Mouse (Mus musculus) CH12.LX (cell line): ENCODE measurements around the gene Adam29. TPM values are rescaled to one million over a fixed set of nuclear protein-coding genes. Genes with fewer than 3 reads are reported as not detected.

ENCODE experiments used
- DNase-seq: peaks from one replicate; pipeline ENCODE4 v3.0.0-alpha.2; 2013; ENCODE audit errors: extremely low read depth
- H3K27ac ChIP-seq: 2 replicates; pipeline ENCODE4 v1.5.1; 2012; ENCODE audit warnings: low read depth, mild to moderate bottlenecking, control low read depth, moderate library complexity; ENCODE audit not compliant: insufficient read depth
- H3K27me3 ChIP-seq: replicated peaks from 2 replicates; pipeline ENCODE3; 2012; ENCODE audit warnings: inconsistent platforms
- H3K36me3 ChIP-seq, 2 experiments: replicated peaks in 1 of 2; 2 replicates each; pipeline versions ENCODE3 to v1.6.1; 2012; ENCODE audit warnings: inconsistent platforms in 1 of 2, low read length in 1 of 2, mild to moderate bottlenecking in 1 of 2, mixed read lengths in 1 of 2, moderate library complexity in 1 of 2; ENCODE audit not compliant: control insufficient read depth in 1 of 2, insufficient read depth in 1 of 2
- H3K4me1 ChIP-seq, 2 experiments: 2 replicates each; pipeline ENCODE4 v1.6.1; 2012; ENCODE audit warnings: inconsistent platforms in 1 of 2, moderate library complexity in 1 of 2; ENCODE audit not compliant: insufficient read depth in 2 of 2, control insufficient read depth in 1 of 2
- H3K4me2 ChIP-seq: 2 replicates; pipeline ENCODE4 v1.6.1; 2012; ENCODE audit warnings: low read depth, mild to moderate bottlenecking, control low read depth; ENCODE audit not compliant: poor library complexity, insufficient read depth, severe bottlenecking
- H3K4me3 ChIP-seq, 3 experiments: fragments of 150-350 bp in 1 of 3; sonication (generic) in 1 of 3; replicated peaks in 1 of 3; 2 replicates each; pipeline versions ENCODE3 to v1.5.1; 2011 to 2012; ENCODE audit warnings: low read depth in 2 of 3, low read length in 2 of 3, mild to moderate bottlenecking in 2 of 3, moderate library complexity in 2 of 3, control low read depth in 1 of 3, improper control_type of control experiment in 1 of 3, inconsistent platforms in 1 of 3, mixed read lengths in 1 of 3; ENCODE audit not compliant: poor library complexity in 1 of 3
- H3K79me2 ChIP-seq: replicated peaks from 2 replicates; pipeline ENCODE4 v1.6.1; 2012; ENCODE audit warnings: mild to moderate bottlenecking, moderate library complexity; ENCODE audit not compliant: control insufficient read depth, poor library complexity, insufficient read depth, severe bottlenecking; ENCODE audit errors: extremely low read depth
- H3K9ac ChIP-seq: 2 replicates; pipeline ENCODE4 v1.6.1; 2012; ENCODE audit warnings: low read depth, mild to moderate bottlenecking, control low read depth, moderate library complexity; ENCODE audit not compliant: insufficient read depth
- H3K9me3 ChIP-seq: replicated peaks from 2 replicates; pipeline ENCODE3; 2012; ENCODE audit warnings: low read length, inconsistent platforms, mixed read lengths
- CHD1 ChIP-seq: IDR thresholded peaks from 2 replicates; pipeline ENCODE4 v1.6.1; 2012; ENCODE audit warnings: low read depth, low read length, improper control_type of control experiment, inconsistent platforms
- CTCF ChIP-seq, 2 experiments: IDR thresholded peaks in 1 of 2; conservative IDR thresholded peaks in 1 of 2; 2 replicates each; pipeline ENCODE4 v1.5.1; 2011 to 2012; ENCODE audit warnings: low read depth in 2 of 2, low read length in 2 of 2, improper control_type of control experiment in 1 of 2, inconsistent platforms in 1 of 2, mild to moderate bottlenecking in 1 of 2, moderate library complexity in 1 of 2
- ELF1 ChIP-seq: IDR thresholded peaks from 2 replicates; pipeline ENCODE4 v1.6.1; 2014; ENCODE audit warnings: low read depth, mild to moderate bottlenecking, inconsistent platforms, low read length, improper control_type of control experiment
- ETS1 ChIP-seq: conservative IDR thresholded peaks from 2 replicates; pipeline ENCODE4 v1.6.1; 2012; ENCODE audit warnings: low read depth, mild to moderate bottlenecking, inconsistent platforms, low read length, improper control_type of control experiment, moderate library complexity
- HCFC1 ChIP-seq: IDR thresholded peaks from 2 replicates; pipeline ENCODE4 v1.6.1; 2012; ENCODE audit warnings: low read depth, mild to moderate bottlenecking, inconsistent platforms, low read length, improper control_type of control experiment
- IRF4 ChIP-seq: IDR thresholded peaks from 2 replicates; pipeline ENCODE4 v1.6.1; 2014; ENCODE audit warnings: low read depth, mild to moderate bottlenecking, inconsistent platforms, low read length, improper control_type of control experiment
- JUN ChIP-seq: IDR thresholded peaks from 2 replicates; pipeline ENCODE4 v1.6.1; 2011; ENCODE audit warnings: low read depth, mild to moderate bottlenecking, low read length, improper control_type of control experiment, moderate library complexity; ENCODE audit not compliant: insufficient read depth
- KAT2A ChIP-seq: IDR thresholded peaks from 2 replicates; pipeline ENCODE4 v1.6.1; 2012; ENCODE audit warnings: low read length, improper control_type of control experiment, inconsistent platforms; ENCODE audit not compliant: insufficient replicate concordance
- MAX ChIP-seq: IDR thresholded peaks from 2 replicates; pipeline ENCODE4 v1.6.1; 2011; ENCODE audit warnings: low read length, improper control_type of control experiment
- MEF2A ChIP-seq: IDR thresholded peaks from 2 replicates; pipeline ENCODE4 v1.6.1; 2014; ENCODE audit warnings: low read depth, mild to moderate bottlenecking, inconsistent platforms, low read length, improper control_type of control experiment, borderline replicate concordance
- MYC ChIP-seq: IDR thresholded peaks from 2 replicates; pipeline ENCODE4 v1.6.1; 2011; ENCODE audit warnings: low read depth, mild to moderate bottlenecking, improper control_type of control experiment, low read length
- NELFE ChIP-seq: IDR thresholded peaks from 2 replicates; pipeline ENCODE4 v1.6.1; 2011; ENCODE audit warnings: low read depth, low read length, improper control_type of control experiment
- NRF1 ChIP-seq: IDR thresholded peaks from 2 replicates; pipeline ENCODE4 v1.6.1; 2014; ENCODE audit warnings: low read depth, mild to moderate bottlenecking, inconsistent platforms, low read length, improper control_type of control experiment, moderate library complexity
- POLR2A ChIP-seq: IDR thresholded peaks from 2 replicates; pipeline ENCODE4 v1.6.1; 2011; ENCODE audit warnings: low read depth, mild to moderate bottlenecking, improper control_type of control experiment, low read length
- POLR2AphosphoS2 ChIP-seq: IDR thresholded peaks from 2 replicates; pipeline ENCODE4 v1.6.1; 2011; ENCODE audit warnings: low read depth, low read length, improper control_type of control experiment
- RAD21 ChIP-seq: IDR thresholded peaks from 2 replicates; pipeline ENCODE4 v1.6.1; 2011; ENCODE audit warnings: low read depth, mild to moderate bottlenecking, low read length, improper control_type of control experiment, moderate library complexity
- SIN3A ChIP-seq: IDR thresholded peaks from 2 replicates; pipeline ENCODE4 v1.6.1; 2012; ENCODE audit warnings: low read length, improper control_type of control experiment, inconsistent platforms
- TBP ChIP-seq: conservative IDR thresholded peaks from 2 replicates; pipeline ENCODE4 v1.6.1; 2011; ENCODE audit warnings: low read depth, low read length, improper control_type of control experiment
- TCF12 ChIP-seq: IDR thresholded peaks from 2 replicates; pipeline ENCODE4 v1.6.1; 2014; ENCODE audit warnings: low read depth, mild to moderate bottlenecking, inconsistent platforms, low read length, improper control_type of control experiment
- USF1 ChIP-seq: IDR thresholded peaks from 2 replicates; pipeline ENCODE4 v1.6.1; 2014; ENCODE audit warnings: low read depth, mild to moderate bottlenecking, inconsistent platforms, low read length, improper control_type of control experiment
- USF2 ChIP-seq: conservative IDR thresholded peaks from 2 replicates; pipeline ENCODE4 v1.6.1; 2011; ENCODE audit warnings: low read depth, low read length, improper control_type of control experiment
- ZC3H11A ChIP-seq: IDR thresholded peaks from 2 replicates; pipeline ENCODE4 v1.6.1; 2012; ENCODE audit warnings: low read depth, mild to moderate bottlenecking, inconsistent platforms, low read length, improper control_type of control experiment
- ZNF384 ChIP-seq: IDR thresholded peaks from 2 replicates; pipeline ENCODE4 v1.6.1; 2012; ENCODE audit warnings: low read depth, low read length, improper control_type of control experiment, inconsistent platforms
- dilution Hi-C: fragments of 300-500 bp; cut with MboI; formaldehyde crosslinking; loops from 2 replicates; pipeline ENCODE4 v1.14.3; 2020; ENCODE audit warnings: low sequenced_read_pairs; ENCODE audit not compliant: extremely low pct_unique_long_range_greater_than_20kb, extremely low pct_ligation_motif_present
- in situ Hi-C: fragments of 300-500 bp; cut with MboI; formaldehyde crosslinking; loops from 3 replicates; pipeline ENCODE4 v1.14.3; 2019; ENCODE audit warnings: low sequenced_read_pairs, low pct_ligation_motif_present, low pct_unique_long_range_greater_than_20kb, mixed read lengths
- polyA plus RNA-seq: library from polyadenylated mRNA; unstranded; fragments of >175 nt; gene quantifications from 2 replicates; pipeline ENCODE4 v1.2.1, GENCODE M21; 2012; ENCODE audit warnings: low read depth; ENCODE audit not compliant: insufficient read length
- total RNA-seq, 2 experiments: library from RNA; depleted of rRNA; stranded (reverse); fragments of 300-350 nt in 1 of 2; fragments of >200 nt in 1 of 2; gene quantifications; 2 replicates each; pipeline ENCODE4 v1.2.3; 2012 to 2014

Adam29 gene
- total RNA-seq (2012; rRNA removed) (not detected in 2 replicates), total RNA-seq (2014; rRNA removed) (not detected in 2 replicates), polyA plus RNA-seq (not detected in 2 replicates)

DNA sequence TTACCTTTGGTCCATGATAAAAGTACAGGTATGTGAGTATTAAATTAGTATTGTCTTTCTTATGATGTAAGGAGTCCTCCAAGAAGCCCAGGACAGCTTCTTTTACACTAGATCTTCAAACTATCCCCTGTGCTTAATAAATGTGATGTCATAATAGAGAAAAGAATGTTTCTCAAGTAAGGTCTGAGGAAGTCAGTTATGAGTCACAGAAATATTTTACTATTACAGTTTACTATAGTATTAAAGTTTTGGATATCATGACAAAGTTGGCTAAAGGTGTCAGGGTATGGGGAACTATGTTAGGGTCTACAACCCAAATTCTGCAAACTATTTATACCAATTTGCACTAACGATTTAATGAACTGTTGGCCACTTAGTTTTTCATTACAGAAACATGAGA is at the start of gene Adam29:
Adam29 (minus strand) TSS at position 101 of the 400 bp plus-strand sequence.
- Histone ChIP-seq H3K27me3 (no peaks in the 10 kb centered on the region), H3K9ac (no peak within 1 kb of the TSS), H3K9me3 (peaks cover 14% of the 10 kb centered on the region), H3K4me2 (no peak within 1 kb of the TSS)
- in situ Hi-C loops = no loop called here
- TF ChIP-seq USF1 (no peak), ETS1 (no peak), ELF1 (no peak), KAT2A (no peak), POLR2AphosphoS2 (no peak), ZNF384 (no peak), IRF4 (no peak), RAD21 (no peak), TCF12 (no peak), NELFE (no peak), HCFC1 (no peak), ZC3H11A (no peak)
- TF ChIP-seq, all 38 proteins: peak for 0
- no peaks in the 10 kb centered on the region for H3K79me2 ChIP-seq
- no peak within 1 kb of the TSS for H3K4me3 ChIP-seq
- H3K27ac ChIP-seq = no peak within 1 kb of the TSS
- dilution Hi-C loops = no loop called here
- no peaks in the 10 kb centered on the region for H3K4me1 ChIP-seq
- no peaks in the 10 kb centered on the region for H3K36me3 ChIP-seq
- DNase-seq = no peak

DNA sequence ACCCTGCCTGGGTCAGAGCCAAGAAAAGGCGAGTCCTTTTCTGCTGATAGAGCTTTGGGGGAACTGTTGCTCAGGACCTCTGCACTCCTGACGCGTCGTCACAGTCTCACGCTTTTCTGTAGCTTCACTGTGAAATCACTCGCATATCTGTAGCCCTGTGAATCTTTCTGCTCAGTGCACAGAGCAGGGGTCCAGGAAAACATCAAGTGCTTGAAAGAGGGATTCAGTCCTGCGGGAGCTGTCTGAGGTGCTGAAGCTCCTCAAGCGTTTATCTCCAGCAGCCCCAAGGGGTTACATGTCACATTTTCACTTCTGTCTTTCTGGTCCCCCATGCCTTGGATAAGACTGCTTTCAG is 33.8 kb upstream of the Adam29 start:
- H3K4me2 ChIP-seq = no peak overlapping the region
- no peak for DNase-seq
- no peak overlapping the region for H3K9ac ChIP-seq
- dilution Hi-C loops = no loop called here
- peaks cover 21% of the 10 kb centered on the region for H3K9me3 ChIP-seq
- H3K4me1 ChIP-seq = no peaks in the 10 kb centered on the region
- in situ Hi-C loops = no loop called here
- H3K27me3 ChIP-seq = no peaks in the 10 kb centered on the region
- no peak overlapping the region for H3K4me3 ChIP-seq
- H3K36me3 ChIP-seq = no peaks in the 10 kb centered on the region
- no peak for TF ChIP-seq ZC3H11A
- no peak for TF ChIP-seq POLR2AphosphoS2
- TF ChIP-seq MEF2A = no peak
- no peak for TF ChIP-seq USF2
- TF ChIP-seq MAX = no peak
- TF ChIP-seq CTCF (conservative IDR thresholded peaks at IDR 0.05 in 1 of 2, IDR thresholded peaks at IDR 0.05 in 1 of 2; ENCODE audit: low read depth in 2 of 2, low read length in 2 of 2) = no peak
- no peak for TF ChIP-seq IRF4
- TF ChIP-seq TBP = no peak
- TF ChIP-seq POLR2A = no peak
- TF ChIP-seq JUN = no peak
- TF ChIP-seq KAT2A = no peak
- no peak for TF ChIP-seq TCF12
- TF ChIP-seq NRF1 = no peak
- TF ChIP-seq ELF1 = no peak
- no peak for TF ChIP-seq HCFC1
- no peak for TF ChIP-seq SIN3A
- TF ChIP-seq MYC = no peak
- TF ChIP-seq ZNF384 = no peak
- TF ChIP-seq CHD1 = no peak
- no peaks in the 10 kb centered on the region for H3K79me2 ChIP-seq
- H3K27ac ChIP-seq = no peak overlapping the region
